Mouse (Mus musculus): ENCODE data around the gene Col23a1. TPM values are rescaled to one million over a fixed set of nuclear protein-coding genes. Genes with fewer than 3 reads are reported as not detected.

Col23a1 gene
- total and polyA plus RNA-seq, 3 experiments: 1.1 to 1.7 (median 1.3) TPM

GRCm38 (mm10) chr11:51477571-51477970, 187.9 kb downstream of the Col23a1 start:
- no peak for DNase-seq
- no peak overlapping the region for H3K9ac ChIP-seq (ENCODE audit: low read depth, low read length)
- no peaks in the 10 kb centered on the region for H3K36me3 ChIP-seq (ENCODE audit: control insufficient read depth, insufficient read depth, low read length)
- H3K27me3 ChIP-seq (ENCODE audit: control insufficient read depth, insufficient read depth, low read length): no peaks in the 10 kb centered on the region
- intact Hi-C loops (cut with DNase I): no loop called here
- TF ChIP-seq POLR2A (IDR thresholded peaks at IDR 0.05; ENCODE audit: insufficient read depth, low read depth, low read length) (no peak), EP300 (IDR thresholded peaks at IDR 0.05; ENCODE audit: insufficient read depth, low read depth, low read length) (no peak), CTCF (IDR thresholded peaks at IDR 0.05) (no peak)
- no peaks in the 10 kb centered on the region for H3K79me2 ChIP-seq (replicated peaks; ENCODE audit: control insufficient read depth, insufficient read depth, low read length)
- WGBS: 61% methylated on average over 8 of the region's 8 CpGs
- no peak overlapping the region for H3K27ac ChIP-seq
- H3K4me1 ChIP-seq (ENCODE audit: control insufficient read depth, insufficient read depth, low read length): no peaks in the 10 kb centered on the region
- H3K4me3 ChIP-seq: no peak overlapping the region

DNA sequence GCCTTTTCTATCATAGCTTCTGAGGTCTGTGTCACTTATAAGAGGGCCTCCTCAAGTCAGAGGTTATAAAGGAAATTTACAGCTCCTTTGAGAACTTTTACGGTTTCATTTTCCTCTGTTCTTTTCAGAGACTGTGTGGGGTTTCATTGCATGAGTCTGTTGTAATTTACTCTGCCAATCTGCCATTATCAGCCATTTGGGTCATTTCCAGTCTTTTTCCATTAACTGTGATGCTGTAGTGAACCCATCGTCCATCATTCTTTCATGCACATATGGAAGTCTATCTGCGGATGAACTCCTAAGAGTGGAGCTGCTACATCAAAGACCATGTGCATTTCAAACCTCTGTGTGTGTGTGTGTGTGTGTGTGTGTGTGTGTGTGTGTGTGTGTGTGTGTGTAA, 192.5 kb downstream of the Col23a1 start:
- Histone ChIP-seq H3K4me1 (ENCODE audit: control insufficient read depth, insufficient read depth, low read length) (no peaks in the 10 kb centered on the region; the same call in 1 of the 2 replicates), H3K4me3 (no peak overlapping the region), H3K79me2 (replicated peaks; ENCODE audit: control insufficient read depth, insufficient read depth, low read length) (no peaks in the 10 kb centered on the region), H3K27ac (no peak overlapping the region), H3K36me3 (ENCODE audit: control insufficient read depth, insufficient read depth, low read length) (no peaks in the 10 kb centered on the region), H3K9ac (ENCODE audit: low read depth, low read length) (no peak overlapping the region), H3K27me3 (ENCODE audit: control insufficient read depth, insufficient read depth, low read length) (no peaks in the 10 kb centered on the region)
- no peak for DNase-seq
- WGBS: 67% methylated on average over 3 of the region's 3 CpGs
- intact Hi-C loops (cut with DNase I): no loop called here
- TF ChIP-seq CTCF (IDR thresholded peaks at IDR 0.05) (no peak), EP300 (IDR thresholded peaks at IDR 0.05; ENCODE audit: insufficient read depth, low read depth, low read length) (no peak), POLR2A (IDR thresholded peaks at IDR 0.05; ENCODE audit: insufficient read depth, low read depth, low read length) (no peak)

DNA sequence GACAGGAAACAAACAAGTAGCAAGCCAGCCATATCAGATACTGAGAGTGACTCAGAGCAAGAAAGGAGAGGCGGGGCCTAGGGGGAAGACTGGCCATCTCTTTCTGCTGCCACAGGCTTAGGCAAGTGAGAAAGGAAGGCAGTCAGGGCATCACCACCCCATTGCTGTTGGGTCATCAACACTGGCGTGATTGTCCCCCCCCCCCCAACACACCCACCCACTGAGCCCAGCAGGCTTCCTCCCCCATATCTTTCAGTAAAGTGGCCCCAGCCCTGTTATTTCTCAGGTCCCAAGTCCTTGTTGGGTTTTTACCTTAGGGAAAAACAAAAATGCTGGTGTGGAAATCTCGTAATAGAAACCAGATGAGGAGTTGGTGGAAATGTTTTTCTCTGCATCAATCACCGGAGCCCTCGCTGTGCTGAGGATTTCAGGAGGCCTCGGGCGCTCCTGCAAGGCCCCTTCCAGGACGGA, 195.4 kb downstream of the Col23a1 start:
- Histone ChIP-seq H3K4me3 (no peak overlapping the region), H3K9ac (ENCODE audit: low read depth, low read length) (no peak overlapping the region), H3K27me3 (ENCODE audit: control insufficient read depth, insufficient read depth, low read length) (no peaks in the 10 kb centered on the region), H3K36me3 (ENCODE audit: control insufficient read depth, insufficient read depth, low read length) (no peaks in the 10 kb centered on the region), H3K79me2 (replicated peaks; ENCODE audit: control insufficient read depth, insufficient read depth, low read length) (no peaks in the 10 kb centered on the region), H3K4me1 (ENCODE audit: control insufficient read depth, insufficient read depth, low read length) (no peaks in the 10 kb centered on the region; the same call in 1 of the 2 replicates), H3K27ac (no peak overlapping the region)
- DNase-seq: no peak
- intact Hi-C loops (cut with DNase I): no loop called here
- 53% methylated on average over 8 of the region's 8 CpGs for WGBS
- TF ChIP-seq CTCF (IDR thresholded peaks at IDR 0.05): no peak
- no peak for TF ChIP-seq EP300 (IDR thresholded peaks at IDR 0.05; ENCODE audit: insufficient read depth, low read depth, low read length)
- TF ChIP-seq POLR2A (IDR thresholded peaks at IDR 0.05; ENCODE audit: insufficient read depth, low read depth, low read length): no peak

DNA sequence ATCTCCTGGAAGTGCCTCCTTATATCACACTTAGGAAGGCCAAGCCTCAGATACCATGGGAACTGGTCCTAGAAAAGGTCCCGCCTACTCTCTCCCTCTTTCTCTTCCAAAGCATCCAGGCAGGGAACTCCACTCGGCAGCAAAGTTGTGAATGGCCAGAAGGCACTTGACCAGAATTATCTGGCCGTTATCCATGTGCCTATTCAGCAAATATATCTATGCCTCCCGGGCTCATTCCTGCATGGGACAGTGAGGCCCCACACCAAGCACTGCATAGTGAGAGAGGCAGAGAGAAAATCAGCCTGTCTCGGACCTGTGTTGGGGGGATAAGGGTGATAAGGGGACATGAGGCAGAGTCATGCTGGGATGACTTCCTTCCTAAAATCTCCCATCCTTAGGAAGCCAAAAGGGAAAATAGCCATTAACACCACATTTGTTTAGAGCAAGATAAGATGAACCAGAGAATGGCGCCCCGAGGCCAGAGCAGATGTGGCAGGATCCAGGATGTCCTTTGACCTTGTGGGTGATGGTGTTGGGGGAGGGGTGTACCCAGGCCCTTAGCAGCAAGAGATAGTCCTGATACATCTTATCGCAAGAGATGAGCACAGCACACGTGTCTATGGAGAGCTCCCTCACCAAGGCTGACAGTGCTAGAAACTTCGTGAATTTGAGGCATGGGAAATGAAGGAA, 196.2 kb downstream of the Col23a1 start:
- H3K27ac ChIP-seq: no peak overlapping the region
- TF ChIP-seq POLR2A (IDR thresholded peaks at IDR 0.05; ENCODE audit: insufficient read depth, low read depth, low read length) (no peak), CTCF (IDR thresholded peaks at IDR 0.05) (no peak), EP300 (IDR thresholded peaks at IDR 0.05; ENCODE audit: insufficient read depth, low read depth, low read length) (no peak)
- DNase-seq: no peak
- H3K27me3 ChIP-seq (ENCODE audit: control insufficient read depth, insufficient read depth, low read length): no peaks in the 10 kb centered on the region
- no peak overlapping the region for H3K4me3 ChIP-seq
- H3K79me2 ChIP-seq (replicated peaks; ENCODE audit: control insufficient read depth, insufficient read depth, low read length): no peaks in the 10 kb centered on the region
- H3K4me1 ChIP-seq (ENCODE audit: control insufficient read depth, insufficient read depth, low read length): no peaks in the 10 kb centered on the region; the same call in 1 of the 2 replicates
- WGBS: 29% methylated on average over 10 of the region's 10 CpGs
- no peaks in the 10 kb centered on the region for H3K36me3 ChIP-seq (ENCODE audit: control insufficient read depth, insufficient read depth, low read length)
- no peak overlapping the region for H3K9ac ChIP-seq (ENCODE audit: low read depth, low read length)
- intact Hi-C loops (cut with DNase I): no loop called here

DNA sequence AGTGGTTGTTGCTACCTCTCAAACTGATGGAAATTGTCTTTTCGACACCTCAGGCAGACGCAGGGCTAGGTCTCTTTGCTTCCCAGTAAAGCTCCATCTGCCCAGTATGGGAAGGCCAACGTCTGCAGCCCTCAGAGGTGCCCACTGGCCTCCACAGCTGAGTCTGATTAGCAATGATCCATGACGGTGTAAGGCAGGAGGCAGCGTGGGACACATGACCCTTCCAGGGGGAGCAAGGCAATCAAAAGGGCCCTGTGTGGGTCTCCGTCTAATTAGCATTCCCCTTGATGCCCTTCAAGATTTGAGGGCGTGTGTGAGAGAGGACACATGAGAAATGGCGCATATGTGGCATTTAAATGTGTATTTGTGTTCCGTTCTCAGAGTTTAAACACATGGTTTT, 199.1 kb downstream of the Col23a1 start:
- Histone ChIP-seq H3K4me3 (no peak overlapping the region), H3K27ac (no peak overlapping the region), H3K27me3 (ENCODE audit: control insufficient read depth, insufficient read depth, low read length) (no peaks in the 10 kb centered on the region), H3K79me2 (replicated peaks; ENCODE audit: control insufficient read depth, insufficient read depth, low read length) (no peaks in the 10 kb centered on the region), H3K36me3 (ENCODE audit: control insufficient read depth, insufficient read depth, low read length) (no peaks in the 10 kb centered on the region), H3K9ac (ENCODE audit: low read depth, low read length) (no peak overlapping the region), H3K4me1 (ENCODE audit: control insufficient read depth, insufficient read depth, low read length) (no peaks in the 10 kb centered on the region; the same call in 1 of the 2 replicates)
- 78% methylated on average over 9 of the region's 9 CpGs for WGBS
- intact Hi-C loops (cut with DNase I): no loop called here
- TF ChIP-seq POLR2A (IDR thresholded peaks at IDR 0.05; ENCODE audit: insufficient read depth, low read depth, low read length) (no peak), EP300 (IDR thresholded peaks at IDR 0.05; ENCODE audit: insufficient read depth, low read depth, low read length) (no peak), CTCF (IDR thresholded peaks at IDR 0.05) (no peak)
- no peak for DNase-seq

GRCm38 (mm10) chr11:51493421-51493820, 203.7 kb downstream of the Col23a1 start:
- intact Hi-C loops (cut with DNase I): no loop called here
- Histone ChIP-seq H3K27me3 (ENCODE audit: control insufficient read depth, insufficient read depth, low read length) (no peaks in the 10 kb centered on the region), H3K36me3 (ENCODE audit: control insufficient read depth, insufficient read depth, low read length) (no peaks in the 10 kb centered on the region), H3K4me3 (no peak overlapping the region), H3K9ac (ENCODE audit: low read depth, low read length) (no peak overlapping the region), H3K79me2 (replicated peaks; ENCODE audit: control insufficient read depth, insufficient read depth, low read length) (no peaks in the 10 kb centered on the region), H3K27ac (no peak overlapping the region), H3K4me1 (ENCODE audit: control insufficient read depth, insufficient read depth, low read length) (no peaks in the 10 kb centered on the region)
- DNase-seq: no peak
- whole genome bisulfite sequencing: 53% methylated on average over 4 of the region's 4 CpGs
- TF ChIP-seq POLR2A (IDR thresholded peaks at IDR 0.05; ENCODE audit: insufficient read depth, low read depth, low read length) (no peak), CTCF (IDR thresholded peaks at IDR 0.05) (no peak), EP300 (IDR thresholded peaks at IDR 0.05; ENCODE audit: insufficient read depth, low read depth, low read length) (no peak)

Measured in heart, adult 2 months (tissue).